ENCODE assay signal across 8 mouse cellular contexts in genomic region chr5:65762686-65763085, GRCm38 (mm10). TPM values are rescaled to one million over a fixed set of nuclear protein-coding genes. Genes with fewer than 3 reads are reported as not detected.
A peak's percentile ranks its signal among the peaks of the same experiment; 100 is the strongest.
DNase-seq lines count a peak whose midpoint lies in the region; ATAC-seq and TF ChIP-seq lines count a peak whose summit lies in the region.

No protein-coding gene starts in this region.

- peak overlapping the region; percentile 98 for H3K9ac ChIP-seq in limb, embryonic 11.5 days (ENCODE audit: low read length)

- peak overlapping the region; percentile 93 for H3K4me3 ChIP-seq in cerebellum, adult 2 months (replicated peaks; ENCODE audit: insufficient read depth, low read depth, low read length)
- H3K4me3 ChIP-seq in megakaryocyte, embryonic 14.5 days (replicated peaks), result peak overlapping the region; percentile 97
- H3K4me3 ChIP-seq in limb, embryonic 11.5 days (ENCODE audit: low read depth, low read length), result peak overlapping the region; percentile 81
- no peak overlapping the region for H3K4me3 ChIP-seq in small intestine, adult 2 months (ENCODE audit: low read depth, low read length)

- H3K4me2 ChIP-seq in limb, embryonic 11.5 days (ENCODE audit: low read depth, severe bottlenecking), result peak overlapping the region; percentile 88

- no peak overlapping the region for H3K27ac ChIP-seq in cerebellum, adult 2 months (ENCODE audit: insufficient read depth, low read length)
- H3K27ac ChIP-seq in limb, embryonic 11.5 days (replicated peaks; ENCODE audit: low read depth, low read length), result peak overlapping the region; percentile 99
- H3K27ac ChIP-seq in small intestine, adult 2 months (ENCODE audit: insufficient read depth, low read depth, low read length), result peak overlapping the region; percentile 96

- no peaks in the 10 kb centered on the region for H3K9me3 ChIP-seq in megakaryocyte, embryonic 14.5 days
- no peaks in the 10 kb centered on the region for H3K9me3 ChIP-seq in limb, embryonic 11.5 days (ENCODE audit: control insufficient read depth, low read length)

- H3K27me3 ChIP-seq in cerebellum, adult 2 months (ENCODE audit: control insufficient read depth, insufficient read depth, low read length), result no peaks in the 10 kb centered on the region
- no peaks in the 10 kb centered on the region for H3K27me3 ChIP-seq in megakaryocyte, embryonic 14.5 days (replicated peaks)
- H3K27me3 ChIP-seq in limb, embryonic 11.5 days (ENCODE audit: control insufficient read depth, insufficient read depth, low read length), result no peaks in the 10 kb centered on the region
- H3K27me3 ChIP-seq in small intestine, adult 2 months (ENCODE audit: control insufficient read depth, insufficient read depth, low read length), result no peaks in the 10 kb centered on the region

- ATAC-seq in megakaryocyte, adult 5-6 weeks (ENCODE audit: poor library complexity, severe bottlenecking), result no peak
- no peak for ATAC-seq in limb, embryonic 11.5 days (ENCODE audit: insufficient number of reproducible peaks, low FRiP score, low TSS enrichment, low read depth)

- H3K36me3 ChIP-seq in megakaryocyte, embryonic 14.5 days (replicated peaks; ENCODE audit: low read length), result peaks cover 6% of the 10 kb centered on the region
- H3K36me3 ChIP-seq in limb, embryonic 11.5 days (ENCODE audit: control insufficient read depth, insufficient read depth, low read length), result no peaks in the 10 kb centered on the region
- H3K36me3 ChIP-seq in small intestine, adult 2 months (ENCODE audit: control insufficient read depth, insufficient read depth, low read length), result no peaks in the 10 kb centered on the region

- intact Hi-C loops in left cerebral cortex, postnatal 25 days (cut with DNase I), result loop anchor here (1.0 to 10.0 kb wide), 5 partner anchors 38 to 368 kb away; partner anchors contain the start of genes Lias, Pds5a, Rpl9 and Smim14

- 7% methylated on average over 3 of the region's 3 CpGs for WGBS in cerebellum, adult 2 months
- 1% methylated on average over 3 of the region's 3 CpGs for WGBS in limb, embryonic 11.5 days
- 2% methylated on average over 3 of the region's 3 CpGs for WGBS in small intestine, adult 2 months

- no peak for TF ChIP-seq POLR2A in cerebellum, adult 2 months (IDR thresholded peaks at IDR 0.05; ENCODE audit: borderline replicate concordance, insufficient read depth, low read length)
- TF ChIP-seq POLR2A in small intestine, adult 2 months (IDR thresholded peaks at IDR 0.05; ENCODE audit: low read depth, low read length), result no peak

- DNase-seq in cerebellum, adult 2 months, result no peak
- DNase-seq in cerebellum, adult 8-10 months, result no peak
- DNase-seq in limb, embryonic 11.5 days (ENCODE audit: low spot score), result no peak
- DNase-seq in left cerebral cortex, postnatal 25 days (ENCODE audit: low spot score in 2 of 2), result no peak
- DNase-seq in thymus, postnatal 10 days (ENCODE audit: low spot score in 2 of 2), result no peak

- no peak for TF ChIP-seq CTCF in cerebellum, adult 2 months (IDR thresholded peaks at IDR 0.05; ENCODE audit: borderline replicate concordance, insufficient read depth, low read depth, low read length)
- TF ChIP-seq CTCF in small intestine, adult 2 months (IDR thresholded peaks at IDR 0.05; ENCODE audit: extremely low read depth, insufficient read length, insufficient replicate concordance, low read depth, low read length), result no peak

- H3K4me1 ChIP-seq in cerebellum, adult 2 months (ENCODE audit: control insufficient read depth, insufficient read depth, low read length), result no peaks in the 10 kb centered on the region
- H3K4me1 ChIP-seq in megakaryocyte, embryonic 14.5 days, result peaks cover 26% of the 10 kb centered on the region
- 0 out of 2 replicates have a peak, but pooled peaks cover 3% of the 10 kb centered on the region for H3K4me1 ChIP-seq in limb, embryonic 11.5 days (ENCODE audit: control insufficient read depth, insufficient read depth, low read length)
- H3K4me1 ChIP-seq in small intestine, adult 2 months (ENCODE audit: control insufficient read depth, insufficient read depth, insufficient read length, low read length), result no peaks in the 10 kb centered on the region

RNA-seq across cellular contexts. Expression of gene N4bp2, which starts 0.6 kb away (rescaled TPM):
- polyA plus RNA-seq in cerebellum, adult 2 months (2012; rRNA removed), result 5.4 and 5.7 TPM in 2 replicates
- polyA plus RNA-seq in megakaryocyte, embryonic 14.5 days (2012; ENCODE audit: insufficient read depth, low replicate concordance), result 3.4 and 4.3 TPM in 2 replicates
- total RNA-seq in megakaryocyte, adult 5-6 weeks (2015), result 30.8 and 31.5 TPM in 2 replicates
- 25.7 and 28.8 TPM in 2 replicates for total RNA-seq in megakaryocyte, adult 5-6 weeks (2017)
- polyA plus RNA-seq in limb, embryonic 11.5 days (2014; fragmentation: Nextera tagmentation; extraction: Ambion mirVana), result 57.2 and 57.4 TPM in 2 replicates
- polyA plus RNA-seq in small intestine, adult 2 months (2012; rRNA removed), result 1.1 and 2.3 TPM in 2 replicates
- 10 to 100 TPM in 1 of 2 experiments, 1 to 10 TPM in 1; 8.3 to 10.5 TPM for total RNA-seq in left cerebral cortex, postnatal 25 days (2021)
